Comparison of ENCODE assay signal across 16 mouse cellular contexts in genomic region chr9:24701246-24701645, GRCm38 (mm10). TPM values are rescaled to one million over a fixed set of nuclear protein-coding genes. Genes with fewer than 3 reads are reported as not detected.
DNase-seq lines count a peak whose midpoint lies in the region; ATAC-seq and TF ChIP-seq lines count a peak whose summit lies in the region.
"Had no signal": no experiment of that assay in that cellular context is flagged by ENCODE, and none has a peak within 500 bp of the region (broad histone marks: within the 10 kb centered on the region; RNA-seq: fewer than 3 reads in every experiment).

No protein-coding gene starts in this region.

- H3K4me3 ChIP-seq in embryonic facial prominence, embryonic 11.5 days (ENCODE audit: low read depth, low read length), result no peak overlapping the region
- no peak overlapping the region for H3K4me3 ChIP-seq in embryonic facial prominence, embryonic 10.5 days
- no peak overlapping the region for H3K4me3 ChIP-seq in limb, embryonic 14.5 days (replicated peaks; ENCODE audit: low read length)
- H3K4me3 ChIP-seq in limb, embryonic 10.5 days, result no peak overlapping the region
- H3K4me3 ChIP-seq in ES-E14 (ENCODE audit: insufficient read depth in 1 of 2, low read depth in 1 of 2, low read length in 2 of 2, poor library complexity in 1 of 2, severe bottlenecking in 1 of 2), result no peak overlapping the region
- H3K4me3 ChIP-seq in embryonic facial prominence, embryonic 14.5 days (ENCODE audit: low read depth, low read length), result no peak overlapping the region
- H3K4me3 ChIP-seq: lung, embryonic 15.5 days; midbrain, embryonic 10.5 days had no signal

- H3K27ac ChIP-seq in embryonic facial prominence, embryonic 11.5 days (replicated peaks; ENCODE audit: low read depth, low read length), result no peak overlapping the region
- H3K27ac ChIP-seq in embryonic facial prominence, embryonic 10.5 days (replicated peaks), result no peak overlapping the region
- no peak overlapping the region for H3K27ac ChIP-seq in limb, embryonic 14.5 days (replicated peaks; ENCODE audit: low read depth, low read length)
- no peak overlapping the region for H3K27ac ChIP-seq in limb, embryonic 10.5 days
- H3K27ac ChIP-seq in ES-E14 (ENCODE audit: insufficient read depth, low read depth, low read length, poor library complexity, severe bottlenecking), result no peak overlapping the region
- H3K27ac ChIP-seq in embryonic facial prominence, embryonic 14.5 days (replicated peaks; ENCODE audit: low read depth, low read length), result no peak overlapping the region
- H3K27ac ChIP-seq: lung, embryonic 15.5 days; midbrain, embryonic 10.5 days had no signal

- DNase-seq in embryonic facial prominence, embryonic 11.5 days (ENCODE audit: low spot score), result peak; percentile 48
- DNase-seq in embryonic facial prominence, embryonic 10.5 days (ENCODE audit: low spot score), result no peak
- DNase-seq in limb, embryonic 14.5 days (ENCODE audit: low spot score), result peak; percentile 46
- DNase-seq in limb, embryonic 10.5 days (ENCODE audit: low spot score), result no peak
- no peak for DNase-seq in ES-E14 (ENCODE audit: low read depth, low spot score)
- peak; percentile 4 for DNase-seq in embryonic facial prominence, embryonic 14.5 days (ENCODE audit: low spot score)
- no peak for DNase-seq in spleen, adult 12 weeks (ENCODE audit: low spot score)
- no peak for DNase-seq in kidney, adult 8-10 months
- DNase-seq: cerebellum, postnatal 25 days; kidney, postnatal 25 days; right cerebral cortex, adult 18-20 months had no signal

- H3K36me3 ChIP-seq in embryonic facial prominence, embryonic 11.5 days (replicated peaks; ENCODE audit: control insufficient read depth, insufficient read depth, low read depth, low read length), result no peaks in the 10 kb centered on the region
- no peaks in the 10 kb centered on the region for H3K36me3 ChIP-seq in embryonic facial prominence, embryonic 10.5 days (replicated peaks)
- H3K36me3 ChIP-seq in limb, embryonic 14.5 days (ENCODE audit: control insufficient read depth, insufficient read depth, low read length), result no peaks in the 10 kb centered on the region
- no peaks in the 10 kb centered on the region for H3K36me3 ChIP-seq in limb, embryonic 10.5 days
- no peaks in the 10 kb centered on the region for H3K36me3 ChIP-seq in ES-E14 (ENCODE audit: control insufficient read depth, insufficient read depth, low read length, poor library complexity, severe bottlenecking)
- H3K36me3 ChIP-seq in embryonic facial prominence, embryonic 14.5 days (ENCODE audit: control insufficient read depth, insufficient read depth, low read length), result no peaks in the 10 kb centered on the region
- H3K36me3 ChIP-seq: lung, embryonic 15.5 days; midbrain, embryonic 10.5 days had no signal

- no peak overlapping the region for H3K4me2 ChIP-seq in embryonic facial prominence, embryonic 11.5 days (ENCODE audit: low read depth, low read length)
- no peak overlapping the region for H3K4me2 ChIP-seq in limb, embryonic 14.5 days (replicated peaks; ENCODE audit: low read depth, low read length, severe bottlenecking)
- H3K4me2 ChIP-seq in embryonic facial prominence, embryonic 14.5 days (ENCODE audit: low read depth, low read length), result no peak overlapping the region
- H3K4me2 ChIP-seq: heart, embryonic 11.5 days; lung, embryonic 15.5 days had no signal

- no peak for ATAC-seq in embryonic facial prominence, embryonic 11.5 days (replicated peaks; ENCODE audit: insufficient number of reproducible peaks, low FRiP score, low TSS enrichment, low read depth)
- no peak for ATAC-seq in limb, embryonic 14.5 days (ENCODE audit: low FRiP score, low read depth)
- no peak for ATAC-seq in embryonic facial prominence, embryonic 14.5 days (ENCODE audit: low read depth)
- ATAC-seq: hindbrain, embryonic 16.5 days had no signal

- in situ Hi-C loops in ES-E14 (cut with MboI; ENCODE audit: low sequenced_read_pairs in 2 of 2, unreplicated experiment in 2 of 2), result no loop called here

- H3K4me1 ChIP-seq in embryonic facial prominence, embryonic 11.5 days (ENCODE audit: control insufficient read depth, insufficient read depth, low read length), result no peaks in the 10 kb centered on the region
- peaks cover 4% of the 10 kb centered on the region for H3K4me1 ChIP-seq in embryonic facial prominence, embryonic 10.5 days
- no peaks in the 10 kb centered on the region for H3K4me1 ChIP-seq in limb, embryonic 14.5 days (ENCODE audit: control insufficient read depth, insufficient read depth, low read length)
- peaks cover 4% of the 10 kb centered on the region for H3K4me1 ChIP-seq in limb, embryonic 10.5 days
- H3K4me1 ChIP-seq in ES-E14 (ENCODE audit: control insufficient read depth in 2 of 2, insufficient read depth in 2 of 2, low read length in 2 of 2, poor library complexity in 1 of 2), result no peaks in the 10 kb centered on the region
- H3K4me1 ChIP-seq in embryonic facial prominence, embryonic 14.5 days (ENCODE audit: control insufficient read depth, insufficient read depth, low read length), result no peaks in the 10 kb centered on the region; the same call in 1 of the 2 replicates

- no peaks in the 10 kb centered on the region for H3K9me3 ChIP-seq in embryonic facial prominence, embryonic 11.5 days (replicated peaks; ENCODE audit: control insufficient read depth, low read length)
- H3K9me3 ChIP-seq in embryonic facial prominence, embryonic 10.5 days, result peaks cover 4% of the 10 kb centered on the region; the same call in 1 of the 2 replicates
- no peaks in the 10 kb centered on the region for H3K9me3 ChIP-seq in limb, embryonic 14.5 days (ENCODE audit: control insufficient read depth, low read length)
- no peaks in the 10 kb centered on the region for H3K9me3 ChIP-seq in limb, embryonic 10.5 days (replicated peaks)
- H3K9me3 ChIP-seq in ES-E14 (ENCODE audit: control insufficient read depth, insufficient read depth, low read depth, low read length), result no peaks in the 10 kb centered on the region
- 0 out of 2 replicates have a peak, but pooled peaks cover 3% of the 10 kb centered on the region for H3K9me3 ChIP-seq in embryonic facial prominence, embryonic 14.5 days (ENCODE audit: control insufficient read depth, low read length)
- H3K9me3 ChIP-seq: lung, embryonic 15.5 days had no signal

- TF ChIP-seq POLR2A in limb, embryonic 14.5 days (IDR thresholded peaks at IDR 0.05; ENCODE audit: borderline replicate concordance, extremely low read depth, insufficient read depth, insufficient read length), result no peak

- no peak overlapping the region for H3K9ac ChIP-seq in embryonic facial prominence, embryonic 11.5 days (replicated peaks; ENCODE audit: low read length)
- H3K9ac ChIP-seq in limb, embryonic 14.5 days (ENCODE audit: low read depth, low read length, severe bottlenecking), result no peak overlapping the region
- no peak overlapping the region for H3K9ac ChIP-seq in ES-E14 (ENCODE audit: insufficient read depth, low read depth, low read length, poor library complexity, severe bottlenecking)
- no peak overlapping the region for H3K9ac ChIP-seq in embryonic facial prominence, embryonic 14.5 days (ENCODE audit: low read depth, low read length)
- H3K9ac ChIP-seq: lung, embryonic 15.5 days had no signal

- no peaks in the 10 kb centered on the region; the same call in 1 of the 2 replicates for H3K27me3 ChIP-seq in embryonic facial prominence, embryonic 11.5 days (ENCODE audit: control insufficient read depth, insufficient read depth, low read length)
- peaks cover 12% of the 10 kb centered on the region for H3K27me3 ChIP-seq in embryonic facial prominence, embryonic 10.5 days (replicated peaks; ENCODE audit: low read depth, poor library complexity, severe bottlenecking)
- H3K27me3 ChIP-seq in limb, embryonic 14.5 days (ENCODE audit: control insufficient read depth, insufficient read depth, low read length), result no peaks in the 10 kb centered on the region
- H3K27me3 ChIP-seq in limb, embryonic 10.5 days (ENCODE audit: low read depth, poor library complexity, severe bottlenecking), result peaks cover 9% of the 10 kb centered on the region; the same call in 1 of the 2 replicates
- peaks cover 10% of the 10 kb centered on the region for H3K27me3 ChIP-seq in embryonic facial prominence, embryonic 14.5 days (replicated peaks; ENCODE audit: control insufficient read depth, insufficient read depth, low read length)

TF ChIP-seq in ES-E14, 5 proteins besides CTCF, POLR2A, EP300 and RAD21:
- TF ChIP-seq MAFK (IDR thresholded peaks at IDR 0.05; ENCODE audit: insufficient read depth, low read depth, low read length), result no peak
- no peak for TF ChIP-seq HCFC1 (IDR thresholded peaks at IDR 0.05; ENCODE audit: borderline replicate concordance, insufficient read depth, low read length)
- TF ChIP-seq ZNF384 (IDR thresholded peaks at IDR 0.05; ENCODE audit: low read depth, low read length), result peak; percentile 97

RNA-seq across cellular contexts. Expression of gene Dpy19l2, which starts 5.2 kb away (rescaled TPM):
- 0.17 TPM in 2 replicates for polyA plus RNA-seq in embryonic facial prominence, embryonic 11.5 days (2014; fragmentation: Nextera tagmentation; extraction: Ambion mirVana)
- 0.06 and 0.14 TPM in 2 replicates for polyA plus RNA-seq in embryonic facial prominence, embryonic 10.5 days (2016; fragmentation: Nextera tagmentation; extraction: Ambion mirVana)
- 0.03 and 0.08 TPM in 2 replicates for polyA plus RNA-seq in limb, embryonic 14.5 days (2012; rRNA removed)
- 0.07 and 0.10 TPM in 2 replicates for polyA plus RNA-seq in limb, embryonic 14.5 days (2014; fragmentation: Nextera tagmentation; extraction: Ambion mirVana)
- 0.05 and 0.13 TPM in 2 replicates for polyA plus RNA-seq in limb, embryonic 10.5 days (2016; fragmentation: Nextera tagmentation; extraction: Ambion mirVana)
- 0.11 TPM in 1 of 2 replicates, not detected in the other for total RNA-seq in ES-E14 (2012; rRNA removed)
- 0.14 and 0.38 TPM in 2 replicates for polyA plus RNA-seq in embryonic facial prominence, embryonic 14.5 days (2014; fragmentation: Nextera tagmentation; extraction: Ambion mirVana)
- total RNA-seq: gastrocnemius, adult 8-10 months had no signal

Comparison
In these comparisons a context has a peak if more than half of its experiments do, and no peak if none do; other contexts are left out.
1. DNase-seq: peak in embryonic facial prominence, embryonic 11.5 days (single experiment), limb, embryonic 14.5 days (single experiment) and embryonic facial prominence, embryonic 14.5 days (single experiment); none in embryonic facial prominence, embryonic 10.5 days (single experiment), limb, embryonic 10.5 days (single experiment), ES-E14 (single experiment), spleen, adult 12 weeks (single experiment) and kidney, adult 8-10 months (0 of 2).